Mouse (Mus musculus): Measurements from ENCODE around the gene Tmem92. TPM values are rescaled to one million over a fixed set of nuclear protein-coding genes. Genes with fewer than 3 reads are reported as not detected.
A peak's percentile ranks its signal among the peaks of the same experiment; 100 is the strongest.
"Not testable (repeated sequence)": the region's sequence is repeated elsewhere in the genome, so short reads cannot be mapped to it uniquely, and the experiment has no call there.

Tmem92 gene
- not detected for total RNA-seq (2021)
- long read RNA-seq, experiment 1, result 0 reads
- long read RNA-seq, experiment 2, result 0 reads

DNA sequence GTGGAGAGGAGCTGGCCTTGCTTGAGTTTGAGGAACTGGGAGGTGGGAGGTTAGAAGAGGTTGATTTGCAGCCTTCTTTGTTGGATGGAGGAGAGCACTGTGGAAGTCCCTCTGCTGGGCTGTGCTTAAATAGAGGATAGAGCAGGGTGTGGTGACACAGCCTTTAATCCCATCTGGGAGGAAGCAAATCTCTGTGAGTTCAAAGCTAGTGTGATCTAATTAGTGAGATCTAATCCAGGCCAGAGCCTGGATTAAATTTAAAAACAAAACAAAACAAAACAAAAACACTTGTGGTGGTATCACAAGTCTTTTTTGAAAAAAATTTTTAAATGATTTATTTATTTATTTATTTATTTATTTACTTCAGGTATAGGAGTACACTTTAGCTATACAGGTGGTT lies at the start of gene Tmem92:
Tmem92 (minus strand) TSS at position 101 of the 400 bp plus-strand sequence.
- DNase-seq (ENCODE audit: low spot score in 2 of 2), result no peak

- DNase-seq (ENCODE audit: low spot score in 2 of 2), result no peak
Observed at GRCm38 (mm10) chr11:94828966-94829365, 46.5 kb upstream of the Tmem92 start.

DNA sequence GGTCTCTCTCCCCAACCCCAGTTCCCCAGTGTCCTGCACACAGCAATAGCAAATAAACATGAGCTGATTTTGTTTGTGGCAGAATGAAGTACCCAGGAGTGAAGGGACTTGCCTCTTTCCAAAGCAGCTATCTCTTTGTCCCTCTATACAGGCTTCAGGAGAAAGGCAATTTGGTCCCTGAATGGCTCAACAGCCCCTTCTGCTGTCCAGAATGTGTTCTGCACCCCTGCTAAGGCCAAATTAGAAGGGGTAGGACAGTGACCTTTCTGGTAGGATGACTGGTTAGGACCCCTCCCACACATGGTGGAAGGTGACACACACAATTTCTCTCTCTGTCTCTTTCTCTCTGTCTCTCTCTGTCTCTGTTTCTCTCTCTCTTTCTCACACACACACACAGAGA lies 36.9 kb upstream of the Tmem92 start:
- not testable (repeated sequence) for DNase-seq (ENCODE audit: low spot score in 2 of 2)

GRCm38 (mm10) chr11:94818946-94819345 lies 36.4 kb upstream of the Tmem92 start:
- not testable (repeated sequence) for DNase-seq (ENCODE audit: low spot score in 2 of 2)

DNA sequence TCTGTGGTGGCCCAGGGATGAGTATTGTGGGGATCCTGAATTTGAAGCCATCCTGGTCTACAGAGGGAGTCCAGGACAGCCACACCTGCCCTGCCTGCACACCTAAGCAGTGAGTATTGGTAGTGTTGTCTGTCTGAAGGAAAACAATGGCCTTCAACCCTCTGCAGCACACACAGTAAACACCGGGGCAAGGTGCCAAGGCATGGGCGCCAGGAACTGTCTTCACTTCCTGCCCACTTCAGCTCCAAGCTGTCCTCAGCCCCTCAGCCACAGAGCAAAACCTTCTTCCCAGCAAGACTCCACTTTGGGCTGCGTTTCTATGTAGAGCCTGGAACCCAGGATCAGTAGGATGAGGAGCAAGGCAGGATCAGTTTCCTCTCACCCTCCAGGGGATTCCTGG lies 29.0 kb upstream of the Tmem92 start:
- not testable (repeated sequence) for DNase-seq (ENCODE audit: low spot score in 2 of 2)

DNA sequence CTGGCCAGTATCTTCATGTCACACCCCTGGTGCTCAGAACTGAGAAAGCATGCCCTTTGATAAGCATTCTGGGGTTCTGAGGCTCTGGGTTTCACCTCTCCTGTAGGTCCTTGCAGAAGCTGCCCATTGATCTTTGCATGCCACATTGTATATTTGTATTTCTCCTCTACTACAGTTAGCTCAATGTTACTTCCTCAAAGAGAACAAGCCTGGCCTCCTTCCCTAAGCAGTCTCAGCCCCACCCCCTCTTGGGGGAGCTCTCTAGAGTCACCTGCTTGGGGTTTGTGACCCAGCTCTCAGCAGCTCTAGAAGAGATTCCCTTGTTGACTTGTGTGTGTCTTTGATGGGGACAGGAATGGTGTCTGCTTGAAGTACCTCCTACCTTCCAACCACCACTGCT lies 9.2 kb upstream of the Tmem92 start:
- no peak for DNase-seq (ENCODE audit: low spot score in 2 of 2)

- DNase-seq (ENCODE audit: low spot score in 2 of 2), result peak; percentile 40 to 71
Observed at GRCm38 (mm10) chr11:94785247-94785646, 2.7 kb upstream of the Tmem92 start.

DNA sequence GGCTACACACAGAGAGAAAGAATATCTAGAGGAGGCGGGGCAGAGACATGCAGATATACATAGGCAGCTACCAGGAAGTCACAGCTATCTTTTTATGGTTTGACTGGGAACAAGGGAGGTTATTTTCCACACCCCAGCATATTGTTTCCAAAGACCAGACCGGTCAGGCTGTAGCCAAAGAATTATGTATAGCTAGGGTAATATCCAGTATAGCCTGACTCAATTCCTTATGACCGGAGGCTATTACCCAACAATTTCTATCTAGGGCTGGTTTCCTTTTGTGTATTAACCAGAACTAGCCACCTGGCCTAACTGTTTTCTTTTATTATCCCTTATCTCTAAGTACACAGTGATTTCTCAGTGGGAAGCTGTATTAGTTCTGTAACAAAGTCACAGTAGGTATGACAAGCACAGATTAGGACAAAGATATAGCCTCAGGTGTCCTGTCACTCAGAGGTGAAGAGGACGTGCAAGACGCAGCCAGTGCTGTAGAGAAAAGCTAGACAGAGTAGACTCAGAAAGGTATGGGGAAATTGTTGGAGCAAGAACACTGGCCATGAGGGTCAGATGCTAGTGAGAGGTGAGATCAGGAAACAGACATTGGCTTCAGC lies 7.5 kb downstream of the Tmem92 start:
- no peak for DNase-seq (ENCODE audit: low spot score in 2 of 2)

DNA sequence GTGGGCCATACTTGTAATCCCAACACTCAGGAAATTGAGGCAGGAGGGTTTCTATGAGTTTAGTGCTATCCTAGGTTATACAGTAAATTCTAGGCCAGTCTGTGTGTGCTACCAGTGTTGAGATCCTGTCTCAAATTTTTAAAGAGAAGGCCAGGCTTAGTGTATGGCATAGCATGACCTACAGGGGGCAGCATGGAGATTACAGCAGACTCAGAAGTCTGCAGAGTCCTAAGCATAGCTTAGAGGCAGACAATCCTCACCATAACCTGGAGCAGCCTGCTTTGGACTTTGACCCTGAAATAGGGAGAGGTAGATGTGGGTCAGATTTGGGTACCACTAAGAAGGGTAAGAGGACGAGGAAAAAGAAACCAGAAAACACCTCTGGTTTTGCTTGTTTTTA lies 8.7 kb downstream of the Tmem92 start:
- DNase-seq (ENCODE audit: low spot score in 2 of 2), result no peak

- no peak for DNase-seq (ENCODE audit: low spot score in 2 of 2)
Observed at GRCm38 (mm10) chr11:94772363-94773055, 10.0 kb downstream of the Tmem92 start.

DNA sequence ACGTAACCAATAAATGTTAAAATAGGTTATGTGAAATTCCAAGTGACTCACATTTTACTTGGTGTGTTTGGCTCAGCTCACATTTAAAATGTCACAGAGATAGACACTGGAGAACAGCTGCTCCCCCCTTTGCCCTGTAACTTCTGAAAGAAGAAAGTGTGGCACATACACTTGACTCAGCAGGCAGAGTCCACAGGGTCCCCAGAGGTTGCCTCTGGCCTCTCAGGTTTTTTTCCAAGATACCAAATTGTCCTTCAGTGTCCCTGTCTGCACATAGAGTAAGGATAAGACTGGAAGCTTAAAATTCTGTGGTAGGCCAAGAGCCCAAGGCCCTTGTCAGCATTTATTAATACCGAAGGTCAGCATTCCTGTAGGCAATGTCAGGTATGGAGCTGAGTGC lies 15.3 kb downstream of the Tmem92 start:
- DNase-seq (ENCODE audit: low spot score in 2 of 2), result no peak

- no peak for DNase-seq (ENCODE audit: low spot score in 2 of 2)
Observed at GRCm38 (mm10) chr11:94762775-94763174, 19.7 kb downstream of the Tmem92 start.

GRCm38 (mm10) chr11:94762281-94762680 lies 20.2 kb downstream of the Tmem92 start:
- DNase-seq (ENCODE audit: low spot score in 2 of 2), result no peak

DNA sequence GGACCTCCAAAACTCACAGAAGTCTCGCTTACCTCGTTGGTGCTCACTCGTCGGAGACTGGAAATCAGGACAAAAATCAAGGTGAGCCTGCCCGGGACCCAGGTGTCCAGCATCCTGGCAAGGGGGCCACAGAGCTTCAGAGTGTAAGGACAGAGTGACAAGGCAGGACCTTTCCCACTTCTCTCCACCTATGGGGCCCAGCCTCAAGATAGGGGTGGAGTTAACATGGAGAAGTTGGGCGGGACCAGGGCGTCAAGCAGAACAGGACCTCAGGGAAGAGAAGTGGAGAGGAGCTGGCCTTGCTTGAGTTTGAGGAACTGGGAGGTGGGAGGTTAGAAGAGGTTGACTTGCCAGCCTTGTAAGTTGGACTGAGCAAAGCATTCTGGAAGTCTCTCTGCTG lies 21.7 kb downstream of the Tmem92 start:
- no peak for DNase-seq (ENCODE audit: low spot score in 2 of 2)

GRCm38 (mm10) chr11:94760364-94760763 lies 22.1 kb downstream of the Tmem92 start:
- DNase-seq (ENCODE audit: low spot score in 2 of 2), result no peak

- no peak for DNase-seq (ENCODE audit: low spot score in 2 of 2)
Observed at GRCm38 (mm10) chr11:94759916-94760315, 22.6 kb downstream of the Tmem92 start.

- no peak for DNase-seq (ENCODE audit: low spot score in 2 of 2)
Observed at GRCm38 (mm10) chr11:94752946-94753713, 29.4 kb downstream of the Tmem92 start.

GRCm38 (mm10) chr11:94741732-94742272 lies 40.7 kb downstream of the Tmem92 start, which contains the start of gene Cdc34b:
Gene Cdc34b (plus strand): TSS chr11:94741782.
- no peak for DNase-seq (ENCODE audit: low spot score in 2 of 2)

GRCm38 (mm10) chr11:94735746-94736145 lies 46.8 kb downstream of the Tmem92 start:
- DNase-seq (ENCODE audit: low spot score in 2 of 2), result no peak

DNA sequence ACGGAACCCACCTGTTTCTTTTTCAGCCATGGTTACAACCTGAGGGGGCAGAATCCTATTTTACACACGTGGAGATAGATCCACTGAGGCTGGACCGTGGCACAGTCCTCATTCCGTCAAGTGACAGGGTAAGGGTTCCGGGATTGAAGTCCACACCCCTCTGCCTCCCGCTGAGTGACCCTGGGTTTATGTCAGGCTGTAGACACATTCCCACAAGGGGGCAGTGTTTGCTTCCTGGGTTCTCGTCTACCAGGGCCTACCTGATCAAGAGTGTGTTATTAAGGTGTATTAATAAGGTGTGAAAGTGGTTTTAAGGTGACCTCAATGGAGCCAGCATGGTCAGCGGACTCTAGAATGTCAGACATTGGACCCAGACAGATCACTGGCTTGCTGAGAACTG lies 49.7 kb downstream of the Tmem92 start:
- no peak for DNase-seq (ENCODE audit: low spot score in 2 of 2)

- peak in 1 of 2 experiments; percentile 10 for DNase-seq (ENCODE audit: low spot score in 2 of 2)
Observed at GRCm38 (mm10) chr11:94731229-94731628, 51.3 kb downstream of the Tmem92 start.

- DNase-seq (ENCODE audit: low spot score in 2 of 2), result peak; percentile 69 to 83
Observed at GRCm38 (mm10) chr11:94730261-94730660, 52.2 kb downstream of the Tmem92 start.
